Mouse (Mus musculus): ENCODE data around the gene Pla2g6.

Pla2g6 gene

GRCm38 (mm10) chr15:79270317-79271123, 57.7 kb downstream of the Pla2g6 start:
- DNase-seq = peak; percentile 86

- no peak for DNase-seq
Observed at GRCm38 (mm10) chr15:79268521-79268920, 59.7 kb downstream of the Pla2g6 start.

GRCm38 (mm10) chr15:79265384-79265783, 62.8 kb downstream of the Pla2g6 start:
- no peak for DNase-seq

GRCm38 (mm10) chr15:79263726-79264125, 64.5 kb downstream of the Pla2g6 start:
- DNase-seq = no peak

- DNase-seq = no peak
Observed at GRCm38 (mm10) chr15:79262786-79263309, 65.3 kb downstream of the Pla2g6 start.

GRCm38 (mm10) chr15:79262375-79262774, 65.8 kb downstream of the Pla2g6 start:
- DNase-seq = no peak

- DNase-seq = no peak
Observed at GRCm38 (mm10) chr15:79261757-79262156, 66.4 kb downstream of the Pla2g6 start.

- DNase-seq = peak; percentile 61
Observed at GRCm38 (mm10) chr15:79261095-79261725, 67.0 kb downstream of the Pla2g6 start.

- peak; percentile 24 for DNase-seq
Observed at GRCm38 (mm10) chr15:79258521-79258920, 69.7 kb downstream of the Pla2g6 start.

- no peak for DNase-seq
Observed at GRCm38 (mm10) chr15:79254661-79255060, 73.5 kb downstream of the Pla2g6 start, which contains the start of gene Slc16a8. Gene Slc16a8, minus strand, starts transcription at chr15:79254761.

- no peak for DNase-seq
Observed at GRCm38 (mm10) chr15:79252580-79252979, 75.6 kb downstream of the Pla2g6 start.

GRCm38 (mm10) chr15:79251781-79252491, 76.3 kb downstream of the Pla2g6 start:
- DNase-seq = no peak

GRCm38 (mm10) chr15:79251168-79251567, 77.0 kb downstream of the Pla2g6 start:
- no peak for DNase-seq

- no peak for DNase-seq
Observed at GRCm38 (mm10) chr15:79250236-79250635, 78.0 kb downstream of the Pla2g6 start.

- DNase-seq = no peak
Observed at GRCm38 (mm10) chr15:79245321-79245720, 82.9 kb downstream of the Pla2g6 start.

- DNase-seq = no peak
Observed at GRCm38 (mm10) chr15:79244071-79244893, 83.9 kb downstream of the Pla2g6 start.

GRCm38 (mm10) chr15:79243234-79244042, 84.8 kb downstream of the Pla2g6 start:
- peak; percentile 97 for DNase-seq

- DNase-seq = no peak
Observed at GRCm38 (mm10) chr15:79242574-79243233, 85.5 kb downstream of the Pla2g6 start.

- DNase-seq = no peak
Observed at GRCm38 (mm10) chr15:79238036-79238435, 90.2 kb downstream of the Pla2g6 start.
